Mouse (Mus musculus): ENCODE data around the gene Ccdc14.

DNA sequence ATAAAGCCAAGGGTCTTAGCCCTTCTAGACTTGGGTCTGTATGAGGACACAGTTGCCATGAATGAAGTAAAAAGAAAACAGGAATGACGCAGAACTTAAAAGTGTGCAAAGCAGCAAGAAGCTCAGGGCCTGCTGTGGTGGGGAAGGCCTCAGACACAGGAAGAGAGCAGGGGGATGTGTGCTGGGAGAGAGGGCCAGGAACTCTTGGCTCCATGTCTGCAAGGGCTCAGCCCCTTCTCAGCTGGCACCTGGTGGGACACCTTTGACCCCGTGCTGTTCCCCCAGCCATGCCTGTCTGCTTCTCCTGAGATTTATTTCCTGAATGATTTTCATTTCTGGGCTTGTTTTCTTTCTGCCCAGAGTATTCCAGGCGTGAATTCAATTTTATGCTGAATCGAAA, 59.1 kb downstream of the Ccdc14 start:
- no peak for TF ChIP-seq CTCF (IDR thresholded peaks at IDR 0.05; ENCODE audit: control insufficient read depth, insufficient read depth, insufficient replicate concordance, low read depth, low read length)
- TF ChIP-seq POLR2A (IDR thresholded peaks at IDR 0.05; ENCODE audit: control insufficient read depth, low read depth, low read length), result no peak

Measured in testis, adult 2 months (tissue).